Mouse (Mus musculus) embryonic facial prominence, embryonic 14.5 days (tissue): ENCODE data around the gene Shbg. TPM values are rescaled to one million over a fixed set of nuclear protein-coding genes. Genes with fewer than 3 reads are reported as not detected.
"Not testable (repeated sequence)": the region's sequence is repeated elsewhere in the genome, so short reads cannot be mapped to it uniquely, and the experiment has no call there.

Experiments
- ATAC-seq: fragments of 200-750 bp; cut with Nextera tagmentation; 2 replicates; pipeline ENCODE4 v1.8.0; 2017; ENCODE audit warnings: low read depth, moderate number of reproducible peaks, moderate TSS enrichment
- DNase-seq: peaks from one replicate; pipeline ENCODE4 v3.0.0-alpha.2; 2015; ENCODE audit warnings: low spot score
- H3K27ac ChIP-seq: fragments of 300-500 bp; sonication (generic); replicated peaks from 2 replicates; pipeline ENCODE4 v1.5.1; 2014; ENCODE audit warnings: low read depth, mild to moderate bottlenecking, low read length, moderate library complexity
- H3K27me3 ChIP-seq: fragments of 300-500 bp; sonication (generic); replicated peaks from 2 replicates; pipeline ENCODE4 v1.6.1; 2014; ENCODE audit warnings: low read length; ENCODE audit not compliant: control insufficient read depth, insufficient read depth
- H3K36me3 ChIP-seq: fragments of 300-500 bp; sonication (generic); 2 replicates; pipeline ENCODE4 v1.6.1; 2014; ENCODE audit warnings: low read length, mixed read lengths; ENCODE audit not compliant: control insufficient read depth, insufficient read depth
- H3K4me1 ChIP-seq: fragments of 300-500 bp; sonication (generic); 2 replicates; pipeline ENCODE4 v1.6.1; 2014; ENCODE audit warnings: antibody characterized with exemption, low read length; ENCODE audit not compliant: control insufficient read depth, insufficient read depth
- H3K4me2 ChIP-seq: fragments of 300-500 bp; sonication (generic); 2 replicates; pipeline ENCODE4 v1.6.1; 2014; ENCODE audit warnings: low read depth, mild to moderate bottlenecking, low read length, moderate library complexity, mixed read lengths
- H3K4me3 ChIP-seq: fragments of 300-500 bp; sonication (generic); 2 replicates; pipeline ENCODE4 v1.5.1; 2014; ENCODE audit warnings: low read depth, mild to moderate bottlenecking, low read length
- H3K9ac ChIP-seq: fragments of 300-500 bp; sonication (generic); 2 replicates; pipeline ENCODE4 v1.6.1; 2014; ENCODE audit warnings: low read depth, mild to moderate bottlenecking, low read length, moderate library complexity, mixed read lengths
- H3K9me3 ChIP-seq: fragments of 300-500 bp; sonication (generic); 2 replicates; pipeline ENCODE4 v1.6.1; 2016; ENCODE audit warnings: low read length; ENCODE audit not compliant: control insufficient read depth
- WGBS: fragments of 180-500 bp; shearing (Covaris S2); extraction: QIAGEN DNeasy Blood & Tissue Kit; methylation state at CpG from one replicate; pipeline ENCODE4 v1.1.7; 2014; 5-methylcytosine and 5-hydroxymethylcytosine counted together
- polyA plus RNA-seq: library from polyadenylated mRNA; unstranded; fragments of >200 nt; fragmentation: Nextera tagmentation; extraction: Ambion mirVana; gene quantifications from 2 replicates; pipeline ENCODE4 v1.2.1, GENCODE M21; 2014

Gene Shbg
- polyA plus RNA-seq, 1 experiment from 2014 or later, result not detected

DNA sequence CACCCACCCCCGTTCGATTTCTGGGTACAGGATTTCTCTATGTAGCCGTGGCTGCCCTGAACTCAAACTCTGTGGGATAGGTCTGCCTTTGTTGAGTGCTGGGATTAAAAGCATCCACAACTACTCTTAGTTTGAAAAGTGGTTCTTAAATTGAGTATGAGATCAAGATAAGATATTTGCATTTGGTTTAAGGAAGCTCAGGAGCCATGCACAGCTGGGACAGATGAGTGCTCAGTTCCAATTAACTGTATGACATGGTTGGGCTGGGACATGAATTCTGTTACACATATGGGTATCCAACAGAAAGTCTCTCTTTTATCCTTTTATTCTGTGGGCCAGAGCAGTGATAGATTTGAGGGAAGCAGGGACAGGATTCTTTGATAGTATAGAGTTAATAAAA lies 17.8 kb upstream of the Shbg start:
- DNase-seq (no peak), ATAC-seq (no peak)
- peaks cover 34% of the 10 kb centered on the region for H3K36me3 ChIP-seq
- H3K4me1 ChIP-seq, result peaks cover 25% of the 10 kb centered on the region
- no peak overlapping the region for H3K4me3 ChIP-seq
- no peak overlapping the region for H3K27ac ChIP-seq
- no peaks in the 10 kb centered on the region for H3K9me3 ChIP-seq
- no peak overlapping the region for H3K9ac ChIP-seq
- H3K27me3 ChIP-seq, result no peaks in the 10 kb centered on the region
- WGBS, result 80% methylated on average over 3 of the region's 3 CpGs
- peak overlapping the region; percentile 89 for H3K4me2 ChIP-seq

DNA sequence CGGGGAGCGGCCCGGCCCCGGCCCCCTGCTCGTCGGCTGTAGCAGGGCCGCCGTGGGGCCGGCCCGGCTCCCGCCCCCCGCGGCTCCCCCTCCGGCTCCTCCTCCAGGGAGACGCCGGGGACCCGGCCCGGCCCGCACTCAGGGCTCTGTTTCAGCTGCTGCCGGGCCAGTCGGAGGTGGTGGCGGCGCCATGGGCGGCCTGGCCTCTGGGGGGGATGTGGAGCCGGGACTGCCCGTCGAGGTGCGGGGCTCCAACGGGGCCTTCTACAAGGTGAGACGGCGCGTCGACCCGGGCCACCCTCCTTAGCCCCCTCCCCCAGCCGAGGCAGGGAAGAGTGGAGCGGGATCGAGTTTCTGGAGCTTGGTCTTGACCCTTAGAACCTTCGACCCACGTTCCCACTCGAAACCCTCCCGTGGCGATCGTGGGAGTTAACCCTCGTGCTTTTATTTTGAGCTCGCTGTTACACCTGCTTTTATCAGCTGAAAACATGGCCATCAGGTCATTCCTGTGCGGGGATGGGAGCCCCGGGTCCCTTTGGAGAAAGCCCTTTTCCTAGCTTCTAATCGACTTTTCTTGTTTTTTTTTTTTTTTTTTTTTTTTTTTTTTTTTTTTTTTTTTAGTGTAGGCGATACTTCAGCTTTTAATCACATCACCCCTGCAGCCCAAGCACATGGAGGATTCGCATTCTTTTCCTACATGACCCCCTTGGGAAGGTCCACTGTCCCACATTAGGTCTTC lies 15.6 kb upstream of the Shbg start:
- Histone ChIP-seq H3K27me3 (no peaks in the 10 kb centered on the region), H3K36me3 (peaks cover 18% of the 10 kb centered on the region), H3K9me3 (no peaks in the 10 kb centered on the region), H3K27ac (peak overlapping the region; percentile 95), H3K4me2 (peak overlapping the region; percentile 89), H3K9ac (peak overlapping the region; percentile 96), H3K4me1 (peaks cover 25% of the 10 kb centered on the region), H3K4me3 (peak overlapping the region; percentile 91)
- under 1% methylated on average over 12 of the region's 50 CpGs for WGBS
- DNase-seq (peak; percentile 67), ATAC-seq (peak; percentile 66)

- H3K4me1 ChIP-seq, result peaks cover 25% of the 10 kb centered on the region
- DNase-seq (peak; percentile 99), ATAC-seq (peak; percentile 98)
- peaks cover 11% of the 10 kb centered on the region for H3K36me3 ChIP-seq
- under 1% methylated on average over 22 of the region's 56 CpGs for WGBS
- H3K4me3 ChIP-seq, result peak within 1 kb of the TSS; percentile 91
- peak within 1 kb of the TSS; percentile 96 for H3K9ac ChIP-seq
- no peaks in the 10 kb centered on the region for H3K27me3 ChIP-seq
- peak within 1 kb of the TSS; percentile 89 for H3K4me2 ChIP-seq
- no peaks in the 10 kb centered on the region for H3K9me3 ChIP-seq
- H3K27ac ChIP-seq, result peak within 1 kb of the TSS; percentile 95
Observed at GRCm38 (mm10) chr11:69632284-69633089, 14.8 kb upstream of the Shbg start, which contains the start of gene Fxr2. Gene Fxr2, plus strand, starts transcription at chr11:69632990.

DNA sequence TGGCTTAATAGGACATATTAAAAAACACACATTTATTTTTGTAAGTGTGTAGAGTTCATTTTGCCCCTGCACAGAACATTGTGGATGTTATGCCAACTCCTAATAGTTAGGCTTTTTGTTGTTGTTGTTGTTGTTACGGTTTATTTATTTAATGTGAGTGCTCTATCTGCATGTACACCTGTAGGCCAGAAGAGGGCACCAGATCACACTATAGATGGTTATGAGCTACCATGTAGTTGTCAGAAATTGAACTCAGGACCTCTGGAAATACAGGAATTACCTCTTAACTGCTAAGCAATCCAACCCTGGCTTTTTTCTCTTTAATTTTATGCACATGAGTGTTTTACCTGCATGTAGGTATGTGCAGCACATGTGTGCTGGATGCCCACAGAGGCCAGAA lies 12.1 kb upstream of the Shbg start:
- ATAC-seq (no peak), DNase-seq (no peak)
- no peaks in the 10 kb centered on the region for H3K9me3 ChIP-seq
- 63% methylated on average over 1 of the region's 1 CpGs for WGBS
- H3K36me3 ChIP-seq, result no peaks in the 10 kb centered on the region
- no peak overlapping the region for H3K9ac ChIP-seq
- H3K4me1 ChIP-seq, result peaks cover 15% of the 10 kb centered on the region
- no peak overlapping the region for H3K4me3 ChIP-seq
- no peak overlapping the region for H3K4me2 ChIP-seq
- H3K27ac ChIP-seq, result no peak overlapping the region
- no peaks in the 10 kb centered on the region for H3K27me3 ChIP-seq

DNA sequence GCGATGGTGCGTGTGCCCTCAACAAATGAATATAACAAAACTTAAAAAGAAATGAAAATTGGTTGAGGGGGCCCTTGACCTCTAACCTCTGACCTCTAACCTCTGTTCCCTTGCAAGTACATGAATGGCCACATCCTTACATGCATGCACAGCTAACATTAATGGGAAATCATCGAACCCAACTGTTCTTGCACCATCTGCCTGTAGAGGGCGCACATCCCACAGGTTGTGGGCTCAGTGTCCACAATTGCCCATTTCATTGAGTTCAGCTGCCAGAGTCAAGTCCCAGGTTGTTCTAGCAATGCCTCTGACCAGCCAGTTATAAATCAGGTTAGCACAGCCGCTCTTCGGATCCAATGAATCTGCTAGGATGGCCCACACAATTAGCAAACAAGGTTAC lies 10.6 kb upstream of the Shbg start:
- Histone ChIP-seq H3K27ac (no peak overlapping the region), H3K4me2 (no peak overlapping the region), H3K9ac (no peak overlapping the region), H3K27me3 (no peaks in the 10 kb centered on the region), H3K36me3 (no peaks in the 10 kb centered on the region; the same call in 1 of the 2 replicates), H3K4me1 (0 out of 2 replicates have a peak, but pooled peaks cover 4% of the 10 kb centered on the region), H3K9me3 (no peaks in the 10 kb centered on the region), H3K4me3 (no peak overlapping the region)
- peak; percentile 73 for DNase-seq
- ATAC-seq, result no peak
- WGBS, result 32% methylated on average over 6 of the region's 6 CpGs

DNA sequence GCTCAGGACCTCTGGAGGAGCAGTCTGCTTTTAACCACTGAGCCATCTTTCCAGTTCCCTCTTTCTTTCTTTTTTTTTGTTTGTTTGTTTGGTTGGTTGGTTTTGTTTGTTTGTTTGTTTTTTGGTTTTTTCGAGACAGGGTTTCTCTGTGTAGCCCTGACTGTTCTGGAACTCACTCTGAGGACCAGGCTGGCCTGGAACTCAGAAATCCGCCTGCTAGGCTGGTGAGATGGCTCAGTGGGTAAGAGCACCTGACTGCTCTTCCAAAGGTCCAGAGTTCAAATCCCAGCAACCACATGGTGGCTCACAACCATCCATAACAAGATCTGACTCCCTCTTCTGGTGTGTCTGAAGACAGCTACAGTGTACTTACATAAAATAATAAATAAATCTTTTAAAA lies 6.6 kb upstream of the Shbg start:
- H3K4me1 ChIP-seq, H3K4me2 ChIP-seq, H3K27ac ChIP-seq, DNase-seq, ATAC-seq, H3K36me3 ChIP-seq, H3K9me3 ChIP-seq, H3K4me3 ChIP-seq, H3K27me3 ChIP-seq, H3K9ac ChIP-seq: not testable (repeated sequence)
- 90% methylated on average over 2 of the region's 2 CpGs for WGBS

DNA sequence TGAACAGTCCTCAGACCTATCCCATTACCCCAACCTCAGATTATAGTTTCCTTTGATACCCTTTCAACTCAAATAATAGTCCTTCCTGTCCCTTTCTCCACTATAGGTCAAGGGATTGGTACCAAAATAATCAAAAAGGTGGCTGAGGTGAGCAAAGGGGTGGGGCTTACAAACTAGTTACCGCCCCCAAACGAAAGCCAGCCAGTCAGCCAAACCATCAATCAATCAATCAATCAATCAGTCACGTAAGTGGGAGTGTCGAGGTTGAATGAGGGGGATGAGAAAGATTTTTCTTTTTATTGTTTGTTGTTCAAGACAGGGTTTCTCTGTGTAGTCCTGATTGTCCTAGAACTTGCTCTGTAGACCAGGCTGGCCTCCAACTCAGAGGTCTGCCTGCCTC lies 5.3 kb upstream of the Shbg start:
- no peak overlapping the region for H3K27ac ChIP-seq
- no peaks in the 10 kb centered on the region for H3K27me3 ChIP-seq
- H3K9ac ChIP-seq, result peak overlapping the region; percentile 80; the same call in 1 of the 2 replicates
- H3K4me1 ChIP-seq, result peaks cover 3% of the 10 kb centered on the region; the same call in 1 of the 2 replicates
- ATAC-seq, result no peak
- H3K4me3 ChIP-seq, result peak overlapping the region; percentile 61; the same call in 1 of the 2 replicates
- H3K4me2 ChIP-seq, result peak overlapping the region; percentile 88
- no peak for DNase-seq
- no peaks in the 10 kb centered on the region for H3K9me3 ChIP-seq
- no peaks in the 10 kb centered on the region; the same call in 1 of the 2 replicates for H3K36me3 ChIP-seq
- WGBS, result 61% methylated on average over 4 of the region's 4 CpGs

GRCm38 (mm10) chr11:69622406-69622805 lies 4.7 kb upstream of the Shbg start:
- H3K27ac ChIP-seq, result peak overlapping the region; percentile 86
- H3K4me3 ChIP-seq, result peak overlapping the region; percentile 61
- 18% methylated on average over 6 of the region's 6 CpGs for WGBS
- no peaks in the 10 kb centered on the region for H3K27me3 ChIP-seq
- peaks cover 3% of the 10 kb centered on the region; the same call in 1 of the 2 replicates for H3K4me1 ChIP-seq
- DNase-seq, result no peak
- peak overlapping the region; percentile 80 for H3K9ac ChIP-seq
- no peak for ATAC-seq
- H3K4me2 ChIP-seq, result peak overlapping the region; percentile 88
- no peaks in the 10 kb centered on the region for H3K9me3 ChIP-seq
- H3K36me3 ChIP-seq, result no peaks in the 10 kb centered on the region; the same call in 1 of the 2 replicates
